Mouse (Mus musculus) forebrain, embryonic 15.5 days (tissue): ENCODE data around the gene Gm17428. TPM values are rescaled to one million over a fixed set of nuclear protein-coding genes. Genes with fewer than 3 reads are reported as not detected.
"Not testable (repeated sequence)": the region's sequence is repeated elsewhere in the genome, so short reads cannot be mapped to it uniquely, and the experiment has no call there.

Experiments
- ATAC-seq: fragments of 200-750 bp; cut with Nextera tagmentation; replicated peaks from 2 replicates; pipeline ENCODE4 v1.8.0; 2017; ENCODE audit warnings: mild to moderate bottlenecking, moderate TSS enrichment, moderate library complexity
- H3K27ac ChIP-seq: fragments of 300-500 bp; sonication (generic); replicated peaks from 2 replicates; pipeline ENCODE4 v1.5.1; 2015; ENCODE audit warnings: mild to moderate bottlenecking, inconsistent platforms
- H3K27me3 ChIP-seq: fragments of 300-500 bp; sonication (generic); 2 replicates; pipeline ENCODE4 v1.6.1; 2015; ENCODE audit warnings: inconsistent platforms
- H3K36me3 ChIP-seq: fragments of 300-500 bp; sonication (generic); 2 replicates; pipeline ENCODE4 v1.6.1; 2015; ENCODE audit warnings: mild to moderate bottlenecking, inconsistent platforms
- H3K4me1 ChIP-seq: fragments of 300-500 bp; sonication (generic); 2 replicates; pipeline ENCODE4 v1.6.1; 2015; ENCODE audit warnings: inconsistent platforms
- H3K4me2 ChIP-seq: fragments of 300-500 bp; sonication (generic); replicated peaks from 2 replicates; pipeline ENCODE4 v1.6.1; 2015; ENCODE audit warnings: mild to moderate bottlenecking, inconsistent platforms
- H3K4me3 ChIP-seq: fragments of 300-500 bp; sonication (generic); 2 replicates; pipeline ENCODE4 v1.5.1; 2015; ENCODE audit warnings: mild to moderate bottlenecking, inconsistent platforms
- H3K9ac ChIP-seq: fragments of 300-500 bp; sonication (generic); replicated peaks from 2 replicates; pipeline ENCODE4 v1.6.1; 2015; ENCODE audit warnings: mild to moderate bottlenecking, inconsistent platforms
- H3K9me3 ChIP-seq: fragments of 300-500 bp; sonication (generic); 2 replicates; pipeline ENCODE4 v1.6.1; 2016; ENCODE audit warnings: inconsistent platforms
- WGBS: fragments of 180-500 bp; shearing (Covaris S2); methylation state at CpG from one replicate; pipeline ENCODE4 v1.1.7; 2015; ENCODE audit warnings: mixed read lengths; 5-methylcytosine and 5-hydroxymethylcytosine counted together
- polyA plus RNA-seq: library from polyadenylated mRNA; unstranded; fragments of >200 nt; fragmentation: Nextera tagmentation; extraction: Ambion mirVana; gene quantifications from 2 replicates; pipeline ENCODE4 v1.2.1, GENCODE M21; 2015

Gene Gm17428
- polyA plus RNA-seq, 1 experiment from 2014 or later, result not detected

GRCm38 (mm10) chr14:54972786-54973185 is 3.9 kb upstream of the Gm17428 start:
- H3K36me3 ChIP-seq, ATAC-seq, H3K9ac ChIP-seq, H3K4me2 ChIP-seq, H3K4me1 ChIP-seq, H3K27me3 ChIP-seq, H3K9me3 ChIP-seq, H3K4me3 ChIP-seq: not testable (repeated sequence)
- 0 out of 2 replicates have a peak overlapping the region, but pooled peaks have one; percentile 79 for H3K27ac ChIP-seq
- WGBS, result 96% methylated on average over 11 of the region's 11 CpGs

GRCm38 (mm10) chr14:54974068-54974791 is 2.5 kb upstream of the Gm17428 start:
- Histone ChIP-seq H3K9me3 (no peaks in the 10 kb centered on the region), H3K27me3 (no peaks in the 10 kb centered on the region), H3K4me1 (peaks cover 10% of the 10 kb centered on the region), H3K27ac (peak overlapping the region; percentile 79), H3K4me3 (no peak overlapping the region), H3K9ac (0 out of 2 replicates have a peak overlapping the region, but pooled peaks have one; percentile 1), H3K36me3 (no peaks in the 10 kb centered on the region), H3K4me2 (no peak overlapping the region)
- 67% methylated on average over 6 of the region's 6 CpGs for WGBS
- peak; percentile 42; the same call in 1 of the 2 replicates for ATAC-seq

- Histone ChIP-seq H3K4me1 (peaks cover 10% of the 10 kb centered on the region), H3K27me3 (no peaks in the 10 kb centered on the region), H3K4me3 (no peak overlapping the region), H3K9me3 (no peaks in the 10 kb centered on the region), H3K27ac (no peak overlapping the region), H3K9ac (no peak overlapping the region), H3K36me3 (no peaks in the 10 kb centered on the region), H3K4me2 (no peak overlapping the region)
- no peak for ATAC-seq
- 93% methylated on average over 8 of the region's 8 CpGs for WGBS
Observed at GRCm38 (mm10) chr14:54978664-54979063, 1.9 kb downstream of the Gm17428 start.

GRCm38 (mm10) chr14:54981934-54982333 is 5.2 kb downstream of the Gm17428 start:
- Histone ChIP-seq H3K27me3 (no peaks in the 10 kb centered on the region), H3K4me1 (no peaks in the 10 kb centered on the region), H3K4me3 (no peak overlapping the region), H3K4me2 (no peak overlapping the region), H3K9ac (no peak overlapping the region), H3K9me3 (no peaks in the 10 kb centered on the region), H3K36me3 (no peaks in the 10 kb centered on the region), H3K27ac (no peak overlapping the region)
- ATAC-seq, result no peak
- WGBS, result 97% methylated on average over 7 of the region's 7 CpGs

GRCm38 (mm10) chr14:54988350-54988874 is 11.7 kb downstream of the Gm17428 start:
- H3K4me3 ChIP-seq, H3K4me1 ChIP-seq, H3K27ac ChIP-seq, H3K9ac ChIP-seq, H3K4me2 ChIP-seq, H3K9me3 ChIP-seq, H3K36me3 ChIP-seq, ATAC-seq, H3K27me3 ChIP-seq: not testable (repeated sequence)
- 93% methylated on average over 9 of the region's 9 CpGs for WGBS

- no peak overlapping the region for H3K4me2 ChIP-seq
- no peak overlapping the region for H3K4me3 ChIP-seq
- H3K36me3 ChIP-seq, result no peaks in the 10 kb centered on the region
- no peaks in the 10 kb centered on the region for H3K4me1 ChIP-seq
- H3K9ac ChIP-seq, result no peak overlapping the region
- H3K27me3 ChIP-seq, result no peaks in the 10 kb centered on the region
- 89% methylated on average over 13 of the region's 13 CpGs for WGBS
- H3K9me3 ChIP-seq, result no peaks in the 10 kb centered on the region
- no peak overlapping the region for H3K27ac ChIP-seq
- ATAC-seq, result no peak
Observed at GRCm38 (mm10) chr14:54988882-54989281, 12.1 kb downstream of the Gm17428 start.

GRCm38 (mm10) chr14:54989886-54990441 is 13.2 kb downstream of the Gm17428 start:
- H3K27ac ChIP-seq, result 0 out of 2 replicates have a peak overlapping the region, but pooled peaks have one; percentile 6
- no peak overlapping the region for H3K4me2 ChIP-seq
- H3K9ac ChIP-seq, result no peak overlapping the region
- no peaks in the 10 kb centered on the region for H3K27me3 ChIP-seq
- H3K4me3 ChIP-seq, result no peak overlapping the region
- no peaks in the 10 kb centered on the region for H3K9me3 ChIP-seq
- H3K4me1 ChIP-seq, result peaks cover 6% of the 10 kb centered on the region
- ATAC-seq, result no peak
- H3K36me3 ChIP-seq, result no peaks in the 10 kb centered on the region
- 82% methylated on average over 8 of the region's 8 CpGs for WGBS

- no peaks in the 10 kb centered on the region for H3K36me3 ChIP-seq
- no peak overlapping the region for H3K4me3 ChIP-seq
- no peak overlapping the region for H3K4me2 ChIP-seq
- H3K4me1 ChIP-seq, result peaks cover 27% of the 10 kb centered on the region
- H3K9me3 ChIP-seq, result no peaks in the 10 kb centered on the region
- H3K9ac ChIP-seq, result no peak overlapping the region
- no peak for ATAC-seq
- WGBS, result 96% methylated on average over 10 of the region's 10 CpGs
- H3K27ac ChIP-seq, result no peak overlapping the region
- H3K27me3 ChIP-seq, result no peaks in the 10 kb centered on the region
Observed at GRCm38 (mm10) chr14:54992196-54992595, 15.5 kb downstream of the Gm17428 start.

- no peaks in the 10 kb centered on the region for H3K9me3 ChIP-seq
- peaks cover 27% of the 10 kb centered on the region for H3K4me1 ChIP-seq
- no peak overlapping the region for H3K27ac ChIP-seq
- no peak overlapping the region for H3K9ac ChIP-seq
- H3K4me3 ChIP-seq, result no peak overlapping the region
- H3K27me3 ChIP-seq, result no peaks in the 10 kb centered on the region
- no peak for ATAC-seq
- WGBS, result 67% methylated on average over 10 of the region's 10 CpGs
- no peak overlapping the region for H3K4me2 ChIP-seq
- no peaks in the 10 kb centered on the region for H3K36me3 ChIP-seq
Observed at GRCm38 (mm10) chr14:54993636-54994035, 16.9 kb downstream of the Gm17428 start.

- Histone ChIP-seq H3K27ac (peak within 1 kb of the TSS; percentile 92), H3K36me3 (no peaks in the 10 kb centered on the region), H3K9me3 (no peaks in the 10 kb centered on the region), H3K9ac (peak within 1 kb of the TSS; percentile 34), H3K4me3 (no peak within 1 kb of the TSS), H3K27me3 (no peaks in the 10 kb centered on the region), H3K4me1 (peaks cover 27% of the 10 kb centered on the region), H3K4me2 (peak within 1 kb of the TSS; percentile 6)
- 53% methylated on average over 11 of the region's 11 CpGs for WGBS
- ATAC-seq, result no peak
Observed at GRCm38 (mm10) chr14:54994136-54994868, 17.6 kb downstream of the Gm17428 start, which contains the start of gene Myh7. Gene Myh7, minus strand, starts transcription at chr14:54994626.

- ATAC-seq, result peak; percentile 3; the same call in 1 of the 2 replicates
- no peaks in the 10 kb centered on the region for H3K27me3 ChIP-seq
- H3K4me3 ChIP-seq, result no peak overlapping the region
- peak overlapping the region; percentile 92 for H3K27ac ChIP-seq
- H3K36me3 ChIP-seq, result no peaks in the 10 kb centered on the region
- H3K4me2 ChIP-seq, result no peak overlapping the region
- H3K9ac ChIP-seq, result no peak overlapping the region
- H3K4me1 ChIP-seq, result peaks cover 27% of the 10 kb centered on the region
- H3K9me3 ChIP-seq, result no peaks in the 10 kb centered on the region
Observed at GRCm38 (mm10) chr14:54994869-54995186, 18.1 kb downstream of the Gm17428 start.
